In the genomic region with DNA sequence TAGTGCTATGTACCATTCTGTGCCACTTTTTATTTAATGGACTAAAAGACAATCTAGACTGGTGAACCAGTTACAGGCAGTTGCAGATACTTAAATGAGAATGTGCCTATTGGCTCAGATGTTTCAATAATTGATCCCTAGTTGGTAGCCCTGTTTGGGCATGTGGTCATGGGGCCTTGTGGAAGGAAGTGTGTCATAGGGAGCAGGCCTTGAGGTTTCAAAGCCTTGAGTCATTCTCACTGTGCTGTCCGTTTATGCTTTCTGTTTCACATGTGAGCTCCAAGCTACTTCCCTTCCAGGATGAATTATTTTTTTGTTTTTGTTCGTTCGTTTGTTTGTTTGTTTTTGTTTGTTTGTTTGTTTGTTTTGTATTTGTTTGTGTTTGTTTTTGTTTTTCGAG, we compare ENCODE assay signal across 22 mouse cellular contexts.
DNase-seq lines count a peak whose midpoint lies in the region; ATAC-seq and TF ChIP-seq lines count a peak whose summit lies in the region.
"Had no signal": no experiment of that assay in that cellular context is flagged by ENCODE, and none has a peak within 500 bp of the region (broad histone marks: within the 10 kb centered on the region; RNA-seq: fewer than 3 reads in every experiment).

No protein-coding gene starts in this region.

- no peak overlapping the region for H3K4me3 ChIP-seq in bone marrow macrophage, adult 2 months (ENCODE audit: insufficient read depth, low read length)
- H3K4me3 ChIP-seq: embryonic facial prominence, embryonic 10.5 days; embryonic facial prominence, embryonic 12.5 days; forebrain, embryonic 13.5 days; forebrain, embryonic 15.5 days had no signal

- no peak for DNase-seq in layer of hippocampus, postnatal 10 days (ENCODE audit: low spot score in 2 of 2)
- no peak for DNase-seq in kidney, adult 18-20 months
- DNase-seq in spleen, adult 18-20 months: no peak
- DNase-seq: adrenal gland, adult 8-10 months; adrenal gland, postnatal 14 days; adrenal gland, postnatal 36 days; B cell, adult 2 months; cerebellum, adult 11 months; cerebellum, adult 18-20 months; cerebellum, adult 8-10 months; cerebellum, adult 9-11 months; cerebellum, postnatal 14 days; cerebellum, postnatal 36 days; forebrain, postnatal 0 days had no signal

- peaks cover 2% of the 10 kb centered on the region; the same call in 1 of the 2 replicates for H3K4me1 ChIP-seq in bone marrow macrophage, adult 2 months (ENCODE audit: control insufficient read depth, insufficient read depth, low read length)
- H3K4me1 ChIP-seq: embryonic facial prominence, embryonic 10.5 days; embryonic facial prominence, embryonic 12.5 days; forebrain, embryonic 13.5 days; forebrain, embryonic 15.5 days had no signal

- peak; percentile 96 for ATAC-seq in granulocyte monocyte progenitor cell, adult 5-6 weeks (replicated peaks; ENCODE audit: poor library complexity, severe bottlenecking)
- peak; percentile 87 for ATAC-seq in megakaryocyte progenitor cell, adult 5-6 weeks (replicated peaks; ENCODE audit: poor library complexity)
- ATAC-seq: CD4-positive, CD25-positive, alpha-beta regulatory T cell, adult 4 months; forebrain, embryonic 13.5 days; forebrain, embryonic 15.5 days; forebrain, postnatal 0 days had no signal

- TF ChIP-seq POLR2A in bone marrow macrophage, adult 2 months (IDR thresholded peaks at IDR 0.05; ENCODE audit: borderline replicate concordance, low read depth, low read length): no peak

- no peak for TF ChIP-seq CTCF in bone marrow macrophage, adult 2 months (IDR thresholded peaks at IDR 0.05; ENCODE audit: low read depth, low read length)

- peak overlapping the region; percentile 76 for H3K27ac ChIP-seq in bone marrow macrophage, adult 2 months (ENCODE audit: insufficient read depth, low read depth, low read length)
- H3K27ac ChIP-seq: embryonic facial prominence, embryonic 10.5 days; embryonic facial prominence, embryonic 12.5 days; forebrain, embryonic 13.5 days; forebrain, embryonic 15.5 days had no signal
